Mouse (Mus musculus): ENCODE data around the gene Nr1h4. TPM values are rescaled to one million over a fixed set of nuclear protein-coding genes. Genes with fewer than 3 reads are reported as not detected.
"Not testable (repeated sequence)": the region's sequence is repeated elsewhere in the genome, so short reads cannot be mapped to it uniquely, and the experiment has no call there.

Gene Nr1h4
- 3.9 and 4.2 TPM in 2 replicates for polyA plus RNA-seq (2015; fragmentation: Nextera tagmentation; extraction: Ambion mirVana)

DNA sequence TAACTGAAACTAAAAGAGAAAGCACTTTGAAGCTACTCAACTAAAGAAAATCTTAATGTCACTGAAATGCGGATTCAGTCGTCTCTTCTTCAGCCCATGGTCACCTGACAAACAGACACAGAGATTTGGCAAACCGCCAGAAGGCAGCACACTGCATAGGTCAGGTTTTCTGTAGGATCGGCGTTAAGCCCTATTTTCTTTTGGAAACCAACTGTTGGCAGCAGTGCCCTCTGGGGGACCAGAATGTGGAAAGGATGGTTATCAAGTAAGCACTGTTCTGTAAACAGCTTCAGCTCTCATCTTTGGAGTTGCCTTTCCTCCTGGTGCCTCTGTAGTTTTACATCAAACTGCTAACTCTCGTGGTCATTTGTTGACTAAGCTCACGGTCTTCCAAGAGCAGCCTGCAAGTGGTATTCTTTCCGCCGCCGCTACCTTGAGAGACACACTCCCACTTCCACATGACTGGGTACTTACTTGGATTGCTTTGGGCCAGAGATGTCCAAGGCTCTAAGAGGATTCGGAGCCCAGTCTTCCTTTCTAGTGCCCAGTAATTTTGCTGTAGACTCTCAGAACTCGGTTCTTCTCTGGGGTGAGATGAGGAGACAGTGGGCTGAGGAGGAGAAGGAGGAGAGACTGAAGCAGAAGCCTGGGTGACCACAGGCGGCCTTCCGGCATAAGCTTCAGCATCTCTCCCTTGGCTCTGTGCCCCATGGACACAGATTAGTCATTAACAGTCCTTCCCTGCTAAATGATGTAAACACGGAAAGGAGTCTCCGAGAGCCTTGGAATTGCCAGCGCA, at the start of gene Nr1h4:
Gene Nr1h4, minus strand, starts transcription at position 657 of the 799 bp plus-strand sequence.
- H3K4me2 ChIP-seq (replicated peaks; ENCODE audit: low read depth, low read length): no peak within 1 kb of the TSS
- H3K4me3 ChIP-seq (ENCODE audit: low read length): no peak within 1 kb of the TSS
- 0 out of 2 replicates have a peak, but pooled peaks cover 3% of the 10 kb centered on the region for H3K4me1 ChIP-seq (ENCODE audit: insufficient read depth, low read length)
- no peaks in the 10 kb centered on the region for H3K9me3 ChIP-seq (ENCODE audit: low read length)
- ATAC-seq (ENCODE audit: low FRiP score, low TSS enrichment): peak; percentile 62
- H3K9ac ChIP-seq (replicated peaks; ENCODE audit: low read length): no peak within 1 kb of the TSS
- 67% methylated on average over 17 of the region's 17 CpGs for WGBS
- H3K36me3 ChIP-seq (ENCODE audit: insufficient read depth, low read length): no peaks in the 10 kb centered on the region
- H3K27me3 ChIP-seq (ENCODE audit: insufficient read depth, low read length): no peaks in the 10 kb centered on the region
- H3K27ac ChIP-seq (ENCODE audit: low read length): no peak within 1 kb of the TSS

GRCm38 (mm10) chr10:89578801-89579200, 45.4 kb upstream of the Nr1h4 start:
- 94% methylated on average over 4 of the region's 4 CpGs for WGBS
- Histone ChIP-seq H3K36me3 (ENCODE audit: insufficient read depth, low read length) (no peaks in the 10 kb centered on the region), H3K4me3 (ENCODE audit: low read length) (no peak overlapping the region), H3K27ac (ENCODE audit: low read length) (no peak overlapping the region), H3K27me3 (ENCODE audit: insufficient read depth, low read length) (no peaks in the 10 kb centered on the region), H3K9ac (replicated peaks; ENCODE audit: low read length) (no peak overlapping the region), H3K4me2 (replicated peaks; ENCODE audit: low read depth, low read length) (no peak overlapping the region), H3K9me3 (ENCODE audit: low read length) (no peaks in the 10 kb centered on the region), H3K4me1 (ENCODE audit: insufficient read depth, low read length) (no peaks in the 10 kb centered on the region)
- no peak for ATAC-seq (ENCODE audit: low FRiP score, low TSS enrichment)

DNA sequence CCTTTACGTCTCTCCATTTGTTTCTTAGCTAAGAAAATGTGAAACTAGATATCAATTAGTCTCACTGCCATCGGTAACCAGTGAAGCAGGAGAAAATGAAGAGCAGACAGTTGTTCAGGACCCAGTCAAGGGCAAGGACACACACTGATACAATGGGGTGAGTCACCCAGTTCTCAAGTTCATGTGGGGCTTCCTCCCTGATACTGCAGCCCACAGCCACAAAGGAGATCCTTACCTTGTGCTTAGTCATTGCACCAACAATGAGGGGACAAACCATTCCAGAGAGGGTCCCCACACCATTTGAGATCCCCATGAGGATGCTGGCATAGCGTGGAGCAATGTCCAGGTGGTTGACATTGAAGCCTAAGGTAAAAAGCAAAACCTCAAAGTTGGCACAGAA, 44.3 kb upstream of the Nr1h4 start:
- Histone ChIP-seq H3K36me3 (ENCODE audit: insufficient read depth, low read length) (no peaks in the 10 kb centered on the region), H3K4me2 (replicated peaks; ENCODE audit: low read depth, low read length) (no peak overlapping the region), H3K27me3 (ENCODE audit: insufficient read depth, low read length) (no peaks in the 10 kb centered on the region), H3K4me3 (ENCODE audit: low read length) (no peak overlapping the region), H3K9ac (replicated peaks; ENCODE audit: low read length) (no peak overlapping the region), H3K9me3 (ENCODE audit: low read length) (no peaks in the 10 kb centered on the region), H3K4me1 (ENCODE audit: insufficient read depth, low read length) (no peaks in the 10 kb centered on the region), H3K27ac (ENCODE audit: low read length) (no peak overlapping the region)
- WGBS: 57% methylated on average over 3 of the region's 3 CpGs
- ATAC-seq (ENCODE audit: low FRiP score, low TSS enrichment): no peak

DNA sequence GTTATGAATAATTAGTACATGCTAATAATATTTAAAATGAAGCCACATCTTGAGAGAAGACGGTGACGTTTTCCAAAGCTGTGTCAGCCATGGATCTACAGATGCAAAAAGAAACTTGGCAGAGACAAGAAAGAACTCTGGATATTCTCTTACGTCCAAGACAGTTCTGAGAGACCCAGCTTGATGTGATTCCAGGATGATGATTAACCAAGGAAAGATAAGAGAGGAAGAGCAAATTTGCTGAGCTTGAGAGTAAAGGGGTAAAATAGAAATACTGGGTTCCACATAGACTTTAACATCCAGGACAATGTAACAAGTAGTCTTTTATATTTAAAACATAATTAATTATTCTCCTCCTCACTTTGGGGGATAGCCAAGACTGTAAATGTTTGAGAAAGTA, 40.0 kb upstream of the Nr1h4 start:
- Histone ChIP-seq H3K4me3 (ENCODE audit: low read length) (no peak overlapping the region), H3K27me3 (ENCODE audit: insufficient read depth, low read length) (no peaks in the 10 kb centered on the region), H3K9me3 (ENCODE audit: low read length) (0 out of 2 replicates have a peak, but pooled peaks cover 4% of the 10 kb centered on the region), H3K4me2 (replicated peaks; ENCODE audit: low read depth, low read length) (no peak overlapping the region), H3K4me1 (ENCODE audit: insufficient read depth, low read length) (no peaks in the 10 kb centered on the region), H3K27ac (ENCODE audit: low read length) (no peak overlapping the region), H3K36me3 (ENCODE audit: insufficient read depth, low read length) (no peaks in the 10 kb centered on the region), H3K9ac (replicated peaks; ENCODE audit: low read length) (no peak overlapping the region)
- 70% methylated on average over 3 of the region's 3 CpGs for WGBS
- no peak for ATAC-seq (ENCODE audit: low FRiP score, low TSS enrichment)

- H3K4me1 ChIP-seq (ENCODE audit: insufficient read depth, low read length): no peaks in the 10 kb centered on the region
- no peak overlapping the region for H3K9ac ChIP-seq (replicated peaks; ENCODE audit: low read length)
- ATAC-seq (ENCODE audit: low FRiP score, low TSS enrichment): no peak
- H3K4me2 ChIP-seq (replicated peaks; ENCODE audit: low read depth, low read length): no peak overlapping the region
- no peak overlapping the region for H3K4me3 ChIP-seq (ENCODE audit: low read length)
- 69% methylated on average over 6 of the region's 6 CpGs for WGBS
- no peaks in the 10 kb centered on the region for H3K36me3 ChIP-seq (ENCODE audit: insufficient read depth, low read length)
- H3K9me3 ChIP-seq (ENCODE audit: low read length): 0 out of 2 replicates have a peak, but pooled peaks cover 4% of the 10 kb centered on the region
- H3K27me3 ChIP-seq (ENCODE audit: insufficient read depth, low read length): no peaks in the 10 kb centered on the region
- no peak overlapping the region for H3K27ac ChIP-seq (ENCODE audit: low read length)
Observed at GRCm38 (mm10) chr10:89572946-89573345, 39.6 kb upstream of the Nr1h4 start.

DNA sequence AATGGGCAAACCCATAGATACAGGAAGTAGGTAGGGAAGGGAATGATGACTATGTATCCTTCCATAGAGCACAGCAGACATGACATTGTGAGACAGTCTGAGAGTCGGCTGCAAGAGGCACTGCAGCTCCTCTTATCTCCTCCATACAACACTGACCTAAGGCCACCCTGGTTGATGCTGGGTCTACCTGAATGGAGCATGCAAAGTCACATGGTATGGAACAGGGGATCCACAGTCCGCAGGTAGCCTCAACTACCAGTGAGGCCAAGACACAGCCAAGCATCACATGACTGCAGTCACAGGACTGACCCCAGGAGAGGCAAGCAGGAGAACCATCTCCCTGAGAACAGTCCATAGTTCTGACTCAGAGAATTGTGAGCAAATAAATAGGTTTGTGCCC, 34.0 kb upstream of the Nr1h4 start:
- H3K4me3 ChIP-seq (ENCODE audit: low read length): no peak overlapping the region
- H3K36me3 ChIP-seq (ENCODE audit: insufficient read depth, low read length): no peaks in the 10 kb centered on the region
- H3K27me3 ChIP-seq (ENCODE audit: insufficient read depth, low read length): no peaks in the 10 kb centered on the region
- H3K9ac ChIP-seq (replicated peaks; ENCODE audit: low read length): no peak overlapping the region
- ATAC-seq (ENCODE audit: low FRiP score, low TSS enrichment): 0 out of 2 replicates have a peak, but pooled peaks have one; percentile 35
- WGBS: 91% methylated on average over 2 of the region's 2 CpGs
- H3K4me2 ChIP-seq (replicated peaks; ENCODE audit: low read depth, low read length): no peak overlapping the region
- no peaks in the 10 kb centered on the region for H3K4me1 ChIP-seq (ENCODE audit: insufficient read depth, low read length)
- H3K27ac ChIP-seq (ENCODE audit: low read length): no peak overlapping the region
- H3K9me3 ChIP-seq (ENCODE audit: low read length): 0 out of 2 replicates have a peak, but pooled peaks cover 4% of the 10 kb centered on the region

GRCm38 (mm10) chr10:89565301-89566022, 32.1 kb upstream of the Nr1h4 start:
- Histone ChIP-seq H3K36me3 (ENCODE audit: insufficient read depth, low read length) (no peaks in the 10 kb centered on the region), H3K9ac (replicated peaks; ENCODE audit: low read length) (no peak overlapping the region), H3K4me1 (ENCODE audit: insufficient read depth, low read length) (no peaks in the 10 kb centered on the region), H3K27ac (ENCODE audit: low read length) (no peak overlapping the region), H3K4me3 (ENCODE audit: low read length) (no peak overlapping the region), H3K27me3 (ENCODE audit: insufficient read depth, low read length) (no peaks in the 10 kb centered on the region), H3K9me3 (ENCODE audit: low read length) (0 out of 2 replicates have a peak, but pooled peaks cover 4% of the 10 kb centered on the region), H3K4me2 (replicated peaks; ENCODE audit: low read depth, low read length) (no peak overlapping the region)
- ATAC-seq (ENCODE audit: low FRiP score, low TSS enrichment): no peak
- WGBS: 86% methylated on average over 9 of the region's 9 CpGs

DNA sequence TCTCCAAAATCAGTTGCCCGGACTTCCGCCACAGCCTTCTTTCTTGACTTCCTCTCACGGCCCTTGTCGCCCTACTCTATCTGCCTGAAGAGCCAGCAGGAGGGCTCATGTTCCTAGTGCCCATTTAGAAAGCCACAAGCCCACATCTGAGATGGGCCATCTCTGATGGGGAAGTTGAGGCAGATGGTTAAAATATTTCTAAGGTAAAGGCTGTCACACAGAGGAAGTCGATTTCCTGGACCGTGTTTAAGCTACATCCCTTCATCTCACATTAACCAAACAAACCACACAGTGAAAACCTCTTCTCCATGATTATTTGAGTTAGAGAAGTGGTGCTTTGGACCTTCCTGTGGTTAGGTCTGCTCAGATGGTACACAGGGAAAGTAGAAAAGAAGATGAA, 28.7 kb upstream of the Nr1h4 start:
- no peak for ATAC-seq (ENCODE audit: low FRiP score, low TSS enrichment)

GRCm38 (mm10) chr10:89559351-89559750, 26.0 kb upstream of the Nr1h4 start:
- no peak overlapping the region for H3K27ac ChIP-seq (ENCODE audit: low read length)
- H3K4me3 ChIP-seq (ENCODE audit: low read length): no peak overlapping the region
- ATAC-seq (ENCODE audit: low FRiP score, low TSS enrichment): no peak
- 70% methylated on average over 3 of the region's 3 CpGs for WGBS
- no peaks in the 10 kb centered on the region for H3K27me3 ChIP-seq (ENCODE audit: insufficient read depth, low read length)
- H3K4me1 ChIP-seq (ENCODE audit: insufficient read depth, low read length): no peaks in the 10 kb centered on the region
- H3K9me3 ChIP-seq (ENCODE audit: low read length): no peaks in the 10 kb centered on the region
- no peaks in the 10 kb centered on the region for H3K36me3 ChIP-seq (ENCODE audit: insufficient read depth, low read length)
- no peak overlapping the region for H3K4me2 ChIP-seq (replicated peaks; ENCODE audit: low read depth, low read length)
- no peak overlapping the region for H3K9ac ChIP-seq (replicated peaks; ENCODE audit: low read length)

More for the DNA sequence above, 28.7 kb upstream of the Nr1h4 start:
- Histone ChIP-seq H3K36me3 (ENCODE audit: insufficient read depth, low read length) (no peaks in the 10 kb centered on the region), H3K4me1 (ENCODE audit: insufficient read depth, low read length) (no peaks in the 10 kb centered on the region), H3K9ac (replicated peaks; ENCODE audit: low read length) (no peak overlapping the region), H3K9me3 (ENCODE audit: low read length) (no peaks in the 10 kb centered on the region), H3K4me3 (ENCODE audit: low read length) (no peak overlapping the region), H3K4me2 (replicated peaks; ENCODE audit: low read depth, low read length) (no peak overlapping the region), H3K27ac (ENCODE audit: low read length) (no peak overlapping the region), H3K27me3 (ENCODE audit: insufficient read depth, low read length) (no peaks in the 10 kb centered on the region)
- WGBS: 89% methylated on average over 6 of the region's 6 CpGs

DNA sequence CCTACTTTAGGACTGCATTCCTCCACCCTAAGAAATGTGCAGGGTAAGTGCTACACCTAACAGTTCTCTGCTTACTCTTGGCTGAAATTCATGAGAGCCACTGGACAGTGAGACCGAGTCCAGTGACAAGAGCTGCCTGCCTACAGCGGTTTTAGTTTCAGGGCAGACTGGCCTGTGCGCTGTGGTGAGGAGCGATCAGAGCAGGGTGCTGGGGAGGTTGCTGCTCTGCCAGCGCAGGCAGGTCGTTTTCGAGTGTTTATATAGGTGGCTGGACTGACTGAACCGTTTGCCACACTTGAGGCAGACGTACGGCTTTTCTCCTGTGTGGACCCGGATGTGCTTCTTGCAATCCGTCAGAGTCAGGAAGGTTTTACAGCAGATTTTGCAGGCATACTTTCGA, 21.5 kb upstream of the Nr1h4 start:
- not testable (repeated sequence) for H3K4me1 ChIP-seq (ENCODE audit: insufficient read depth, low read length); H3K27ac ChIP-seq (ENCODE audit: low read length); ATAC-seq (ENCODE audit: low FRiP score, low TSS enrichment); H3K9me3 ChIP-seq (ENCODE audit: low read length); H3K4me3 ChIP-seq (ENCODE audit: low read length); H3K27me3 ChIP-seq (ENCODE audit: insufficient read depth, low read length); H3K9ac ChIP-seq (replicated peaks; ENCODE audit: low read length); H3K4me2 ChIP-seq (replicated peaks; ENCODE audit: low read depth, low read length); H3K36me3 ChIP-seq (ENCODE audit: insufficient read depth, low read length)
- WGBS: 52% methylated on average over 13 of the region's 13 CpGs

Measured in kidney, embryonic 16.5 days (tissue).